Mouse (Mus musculus) left cerebral cortex, postnatal 10 days (tissue): ENCODE data around the gene Arl11. TPM values are rescaled to one million over a fixed set of nuclear protein-coding genes. Genes with fewer than 3 reads are reported as not detected.

Experiments used
- total RNA-seq, 2 experiments: library from RNA; stranded (reverse); gene quantifications; 2 replicates each; pipeline ENCODE4 v1.2.3; 2021

Arl11 gene
- total RNA-seq, 2 experiments from 2014 or later, result 0.24 to 0.67 TPM

Other genes with a start within 250 kb of the Arl11 start
- 10 to 100 TPM; 56.8 to 59.6 TPM for gene Sacs, start 171.3 kb upstream of the Arl11 start, total RNA-seq
- gene Sgcg, start 51.3 kb upstream of the Arl11 start, total RNA-seq, result under 1 TPM in 1 of 2 experiments, not detected in 1; 0.17 TPM
- 1 to 10 TPM; 5.4 to 6.4 TPM for gene Ebpl, start 50.7 kb downstream of the Arl11 start, total RNA-seq
- 10 to 100 TPM; 86.5 to 91.3 TPM for gene Kpna3, start 130.1 kb downstream of the Arl11 start, total RNA-seq
- 10 to 100 TPM; 44.6 to 48.5 TPM for gene Spryd7, start 247.1 kb downstream of the Arl11 start, total RNA-seq